Mouse (Mus musculus) heart, embryonic 16.5 days (tissue): Measurements from ENCODE around the gene Mfsd5. TPM values are rescaled to one million over a fixed set of nuclear protein-coding genes. Genes with fewer than 3 reads are reported as not detected.

Experiments
- ATAC-seq: fragments of 200-750 bp; cut with Nextera tagmentation; replicated peaks from 2 replicates; pipeline ENCODE4 v1.8.0; 2017; ENCODE audit warnings: moderate number of reproducible peaks; ENCODE audit not compliant: insufficient read depth, low FRiP score; ENCODE audit errors: extremely low read depth
- H3K27ac ChIP-seq: fragments of 300-500 bp; sonication (generic); 2 replicates; pipeline ENCODE4 v1.5.1; 2014; ENCODE audit warnings: mild to moderate bottlenecking, low read length, control low read depth, moderate library complexity
- H3K27me3 ChIP-seq: fragments of 300-500 bp; sonication (generic); 2 replicates; pipeline ENCODE4 v1.6.1; 2014; ENCODE audit warnings: low read length, mixed read lengths; ENCODE audit not compliant: control insufficient read depth, insufficient read depth
- H3K36me3 ChIP-seq: fragments of 300-500 bp; sonication (generic); 2 replicates; pipeline ENCODE4 v1.6.1; 2014; ENCODE audit not compliant: control insufficient read depth, insufficient read depth
- H3K4me1 ChIP-seq: fragments of 300-500 bp; sonication (generic); 2 replicates; pipeline ENCODE4 v1.6.1; 2014; ENCODE audit warnings: low read length, mixed read lengths; ENCODE audit not compliant: control insufficient read depth, insufficient read depth
- H3K4me2 ChIP-seq: fragments of 300-500 bp; sonication (generic); 2 replicates; pipeline ENCODE4 v1.6.1; 2014; ENCODE audit warnings: low read depth, mild to moderate bottlenecking, control low read depth, low read length
- H3K4me3 ChIP-seq: fragments of 300-500 bp; sonication (generic); 2 replicates; pipeline ENCODE4 v1.5.1; 2014; ENCODE audit warnings: mild to moderate bottlenecking, control low read depth, low read length
- H3K9ac ChIP-seq: fragments of 300-500 bp; sonication (generic); 2 replicates; pipeline ENCODE4 v1.6.1; 2014; ENCODE audit warnings: low read length, control low read depth
- H3K9me3 ChIP-seq: fragments of 300-500 bp; sonication (generic); replicated peaks from 2 replicates; pipeline ENCODE4 v1.6.1; 2016; ENCODE audit warnings: low read length; ENCODE audit not compliant: control insufficient read depth
- WGBS: fragments of 180-500 bp; shearing (Covaris S2); extraction: QIAGEN DNeasy Blood & Tissue Kit; methylation state at CpG from one replicate; pipeline ENCODE4 v1.1.7; 2014; 5-methylcytosine and 5-hydroxymethylcytosine counted together
- polyA plus RNA-seq: library from polyadenylated mRNA; unstranded; fragments of >200 nt; fragmentation: Nextera tagmentation; extraction: Ambion mirVana; gene quantifications from 2 replicates; pipeline ENCODE4 v1.2.1, GENCODE M21; 2015

Gene Mfsd5
- polyA plus RNA-seq, 1 experiment from 2014 or later: 43.8 TPM

DNA sequence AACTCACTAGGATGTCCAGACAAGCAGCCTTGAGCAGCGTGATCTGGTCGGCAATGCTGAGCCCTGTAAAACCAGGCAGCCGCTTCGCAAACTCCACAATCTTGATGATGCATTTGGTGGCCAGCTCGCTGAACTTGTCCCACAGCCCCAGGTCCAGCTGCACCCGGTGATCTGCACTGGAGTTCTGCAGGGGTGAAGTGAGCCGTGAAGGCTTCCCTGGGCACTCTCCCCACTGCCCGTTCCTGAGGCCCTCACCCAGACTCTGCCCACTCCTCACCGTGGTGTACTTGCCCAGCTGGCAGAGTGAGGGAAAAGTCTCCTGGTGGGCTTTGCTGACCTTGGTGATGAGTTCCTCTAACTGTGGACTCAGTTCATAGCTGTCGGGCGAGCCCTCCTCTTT, 39.4 kb upstream of the Mfsd5 start:
- Histone ChIP-seq H3K27me3 (peaks cover 10% of the 10 kb centered on the region), H3K9me3 (no peaks in the 10 kb centered on the region), H3K27ac (no peak overlapping the region), H3K4me2 (no peak overlapping the region), H3K9ac (no peak overlapping the region), H3K36me3 (no peaks in the 10 kb centered on the region), H3K4me3 (no peak overlapping the region), H3K4me1 (peaks cover 20% of the 10 kb centered on the region)
- WGBS: 62% methylated on average over 11 of the region's 11 CpGs
- no peak for ATAC-seq

DNA sequence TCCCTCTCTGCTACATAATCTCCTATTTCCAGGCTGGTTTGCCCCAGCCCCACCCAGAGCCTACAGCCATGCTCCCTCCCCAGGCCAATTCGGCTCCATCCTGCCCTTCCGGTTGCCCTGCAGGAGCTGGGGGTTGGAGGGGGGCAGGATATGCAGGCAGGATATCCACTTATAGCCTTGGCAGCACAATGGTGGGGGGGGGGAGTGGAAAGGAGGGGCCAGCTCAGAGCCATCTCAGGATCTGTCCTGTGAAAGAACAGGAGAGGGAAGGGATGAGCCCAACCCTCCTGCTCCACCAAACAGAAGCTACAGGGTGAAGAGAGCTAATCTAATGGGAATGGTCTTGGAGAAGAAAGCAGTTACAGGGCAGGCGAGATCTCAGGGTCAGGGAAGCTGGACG, 38.6 kb upstream of the Mfsd5 start:
- Histone ChIP-seq H3K4me1 (peaks cover 16% of the 10 kb centered on the region), H3K27me3 (peaks cover 11% of the 10 kb centered on the region), H3K4me2 (no peak overlapping the region), H3K4me3 (no peak overlapping the region), H3K36me3 (no peaks in the 10 kb centered on the region), H3K27ac (peak overlapping the region; percentile 34; the same call in 1 of the 2 replicates), H3K9me3 (no peaks in the 10 kb centered on the region), H3K9ac (no peak overlapping the region)
- ATAC-seq: no peak
- WGBS: 53% methylated on average over 4 of the region's 4 CpGs

DNA sequence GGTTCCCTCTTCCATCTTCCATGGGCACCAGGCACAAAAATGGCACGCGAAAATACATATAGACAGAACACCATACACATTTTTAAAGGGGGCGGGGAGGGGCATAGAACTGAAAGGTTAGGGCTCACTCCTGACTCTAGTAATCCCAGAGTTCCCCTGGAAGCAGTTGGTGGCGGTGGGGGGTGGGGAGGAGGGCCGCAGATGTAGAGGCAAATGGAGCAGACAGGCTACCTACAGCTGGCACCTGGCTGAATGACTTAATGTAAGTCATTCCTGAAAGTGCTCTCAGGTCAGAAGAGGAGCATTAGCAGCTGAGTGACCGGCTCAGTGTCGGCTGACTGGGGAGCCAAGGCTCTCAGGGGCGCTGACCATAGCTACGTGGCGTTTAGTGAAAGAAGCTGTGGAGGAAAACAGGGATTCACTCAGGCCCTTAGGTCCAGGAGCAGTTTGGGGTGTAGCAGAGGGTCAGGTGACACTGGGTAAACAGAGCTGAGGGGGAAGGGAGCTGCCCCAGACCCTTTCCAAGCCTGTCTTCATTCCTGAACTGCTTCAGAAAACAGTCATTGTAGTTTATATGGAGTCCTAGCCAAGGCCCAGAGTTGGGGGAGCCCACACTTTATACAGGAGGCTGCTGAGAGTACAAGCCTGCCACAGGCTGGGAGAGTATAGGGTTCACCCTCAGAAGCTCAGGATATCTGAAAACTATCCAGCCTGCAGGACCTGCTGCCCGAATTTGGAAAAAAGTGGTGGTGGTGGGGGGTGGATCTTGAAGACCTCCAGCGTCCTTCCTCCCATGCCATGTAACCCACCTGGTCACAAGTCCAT, 36.6 kb upstream of the Mfsd5 start:
- peaks cover 14% of the 10 kb centered on the region for H3K4me1 ChIP-seq
- no peak overlapping the region; the same call in 1 of the 2 replicates for H3K27ac ChIP-seq
- ATAC-seq: no peak
- 51% methylated on average over 12 of the region's 12 CpGs for WGBS
- no peaks in the 10 kb centered on the region for H3K9me3 ChIP-seq
- H3K9ac ChIP-seq: no peak overlapping the region
- no peak overlapping the region for H3K4me3 ChIP-seq
- H3K36me3 ChIP-seq: no peaks in the 10 kb centered on the region
- H3K27me3 ChIP-seq: peaks cover 11% of the 10 kb centered on the region
- H3K4me2 ChIP-seq: peak overlapping the region; percentile 93

DNA sequence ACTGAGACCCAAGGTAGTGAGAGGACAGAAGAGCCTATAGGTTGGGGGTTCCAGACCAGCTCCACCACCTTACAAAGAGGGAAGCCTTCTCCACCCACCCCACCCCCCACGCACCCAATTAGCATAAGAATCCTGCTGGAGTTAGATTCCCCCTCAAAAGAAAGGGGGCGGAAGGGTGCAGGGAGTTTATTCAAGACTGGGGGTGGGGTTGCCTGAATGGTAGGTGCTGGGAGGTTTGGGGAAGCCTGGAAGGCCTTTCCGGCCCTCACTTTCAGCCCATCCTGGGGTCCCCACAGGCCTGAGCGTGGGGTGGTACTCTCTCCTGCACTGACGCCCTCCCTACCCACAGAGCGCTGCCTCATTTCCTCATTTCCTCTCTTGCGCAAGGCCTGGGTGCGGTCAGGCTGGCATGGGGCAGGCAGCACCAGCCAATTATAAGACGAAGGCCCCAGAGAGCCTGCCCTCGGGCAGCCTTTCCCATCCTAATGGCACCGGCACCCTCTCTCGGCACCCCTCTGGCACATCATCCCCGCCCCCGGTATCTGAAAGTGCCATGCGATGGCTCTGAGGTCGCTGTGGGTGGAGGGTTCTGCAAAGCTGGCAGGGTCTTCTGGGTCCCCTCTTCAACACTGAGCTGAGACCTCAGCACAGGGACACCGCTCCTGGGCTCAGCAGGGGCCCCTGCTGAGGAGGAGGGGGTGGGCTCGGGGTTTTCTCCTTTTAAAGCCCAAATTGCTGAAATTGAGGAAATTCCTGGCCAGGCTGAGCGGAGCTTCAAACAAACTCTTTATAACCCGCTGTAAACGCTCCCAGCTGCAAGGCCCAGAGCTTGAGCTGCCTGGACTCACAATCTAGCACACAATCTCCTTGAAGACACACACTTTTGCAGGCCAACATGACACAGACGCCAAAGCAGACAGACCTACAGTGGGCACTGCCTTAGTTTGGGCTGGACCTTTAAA, 35.7 kb upstream of the Mfsd5 start:
- H3K27ac ChIP-seq: peak overlapping the region; percentile 63

DNA sequence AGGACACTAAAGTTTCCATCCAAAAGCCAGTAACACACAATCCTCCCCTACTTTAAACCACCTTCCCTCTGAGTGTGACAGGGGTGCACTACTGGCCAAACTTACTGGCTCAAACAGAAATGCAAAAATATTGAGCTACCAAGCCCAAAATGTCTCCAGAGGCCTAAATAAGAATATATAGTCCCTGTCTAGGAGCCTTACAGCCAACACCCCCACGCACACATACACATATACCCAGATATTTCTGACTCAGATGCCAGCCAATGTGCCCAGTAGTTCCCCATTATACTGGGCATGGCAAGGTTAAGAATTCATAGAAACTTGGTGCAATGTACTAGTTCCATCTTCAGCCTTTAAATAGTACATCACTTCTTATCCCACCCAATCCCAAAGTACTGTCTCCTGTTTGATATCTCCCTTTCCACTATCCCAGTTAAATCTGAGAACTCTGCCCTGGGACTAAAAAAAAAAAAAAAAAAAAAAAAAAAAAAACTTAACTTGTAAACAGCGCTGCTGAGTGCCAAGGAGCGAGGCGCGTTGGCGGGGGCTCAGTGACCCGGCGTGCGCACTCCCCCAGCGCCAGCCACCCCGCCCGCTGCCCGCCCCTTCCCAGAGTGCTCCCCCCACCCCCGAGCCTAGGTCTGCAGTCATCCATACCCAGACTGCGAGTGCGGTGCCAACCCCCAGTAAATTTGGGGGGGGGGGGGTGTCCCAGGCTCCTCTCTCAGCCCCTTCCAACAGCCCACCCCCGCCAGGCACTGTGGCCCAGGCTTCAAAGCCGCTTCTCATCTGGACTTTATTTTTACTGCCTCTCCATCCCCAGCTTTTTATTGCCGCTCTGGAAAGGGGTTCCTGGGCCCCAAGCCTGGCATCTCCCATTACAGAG, 34.7 kb upstream of the Mfsd5 start:
- H3K4me1 ChIP-seq: peaks cover 26% of the 10 kb centered on the region
- peak overlapping the region; percentile 93 for H3K4me2 ChIP-seq
- ATAC-seq: no peak
- WGBS: 21% methylated on average over 19 of the region's 19 CpGs
- peak overlapping the region; percentile 63 for H3K27ac ChIP-seq
- H3K27me3 ChIP-seq: peaks cover 11% of the 10 kb centered on the region
- H3K9ac ChIP-seq: peak overlapping the region; percentile 68
- peak overlapping the region; percentile 60 for H3K4me3 ChIP-seq
- no peaks in the 10 kb centered on the region for H3K36me3 ChIP-seq
- no peaks in the 10 kb centered on the region for H3K9me3 ChIP-seq

More for the DNA sequence above, 35.7 kb upstream of the Mfsd5 start:
- Histone ChIP-seq H3K36me3 (no peaks in the 10 kb centered on the region), H3K4me1 (peaks cover 18% of the 10 kb centered on the region), H3K9ac (peak overlapping the region; percentile 37), H3K4me3 (peak overlapping the region; percentile 32), H3K27me3 (peaks cover 11% of the 10 kb centered on the region), H3K4me2 (peak overlapping the region; percentile 93), H3K9me3 (no peaks in the 10 kb centered on the region)
- ATAC-seq: no peak
- 24% methylated on average over 22 of the region's 22 CpGs for WGBS

DNA sequence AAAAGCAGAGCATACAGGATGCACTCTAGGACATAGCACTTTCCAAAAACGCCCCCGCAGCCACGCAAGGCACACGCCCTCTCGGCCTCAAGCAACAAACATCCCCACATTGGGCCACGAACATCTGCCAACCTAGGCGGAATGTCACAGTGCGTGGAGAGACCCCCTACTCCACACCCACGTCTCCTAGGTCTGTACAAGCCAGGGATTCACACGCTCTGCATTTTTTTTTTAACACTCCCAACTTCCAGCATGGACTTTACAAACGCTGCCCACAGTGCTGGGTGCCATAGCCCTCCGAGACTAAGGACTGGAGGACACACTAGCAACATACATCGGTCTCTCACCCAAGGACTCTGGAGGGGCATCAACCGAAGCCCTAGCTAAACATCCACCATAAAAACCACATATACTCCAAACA, 33.8 kb upstream of the Mfsd5 start:
- no peak for ATAC-seq
- H3K36me3 ChIP-seq: no peaks in the 10 kb centered on the region
- peak overlapping the region; percentile 94 for H3K27ac ChIP-seq
- H3K27me3 ChIP-seq: peaks cover 19% of the 10 kb centered on the region
- H3K9me3 ChIP-seq: no peaks in the 10 kb centered on the region
- H3K4me1 ChIP-seq: peaks cover 32% of the 10 kb centered on the region
- H3K9ac ChIP-seq: peak overlapping the region; percentile 68
- WGBS: 5% methylated on average over 14 of the region's 14 CpGs
- peak overlapping the region; percentile 60 for H3K4me3 ChIP-seq
- peak overlapping the region; percentile 93 for H3K4me2 ChIP-seq

DNA sequence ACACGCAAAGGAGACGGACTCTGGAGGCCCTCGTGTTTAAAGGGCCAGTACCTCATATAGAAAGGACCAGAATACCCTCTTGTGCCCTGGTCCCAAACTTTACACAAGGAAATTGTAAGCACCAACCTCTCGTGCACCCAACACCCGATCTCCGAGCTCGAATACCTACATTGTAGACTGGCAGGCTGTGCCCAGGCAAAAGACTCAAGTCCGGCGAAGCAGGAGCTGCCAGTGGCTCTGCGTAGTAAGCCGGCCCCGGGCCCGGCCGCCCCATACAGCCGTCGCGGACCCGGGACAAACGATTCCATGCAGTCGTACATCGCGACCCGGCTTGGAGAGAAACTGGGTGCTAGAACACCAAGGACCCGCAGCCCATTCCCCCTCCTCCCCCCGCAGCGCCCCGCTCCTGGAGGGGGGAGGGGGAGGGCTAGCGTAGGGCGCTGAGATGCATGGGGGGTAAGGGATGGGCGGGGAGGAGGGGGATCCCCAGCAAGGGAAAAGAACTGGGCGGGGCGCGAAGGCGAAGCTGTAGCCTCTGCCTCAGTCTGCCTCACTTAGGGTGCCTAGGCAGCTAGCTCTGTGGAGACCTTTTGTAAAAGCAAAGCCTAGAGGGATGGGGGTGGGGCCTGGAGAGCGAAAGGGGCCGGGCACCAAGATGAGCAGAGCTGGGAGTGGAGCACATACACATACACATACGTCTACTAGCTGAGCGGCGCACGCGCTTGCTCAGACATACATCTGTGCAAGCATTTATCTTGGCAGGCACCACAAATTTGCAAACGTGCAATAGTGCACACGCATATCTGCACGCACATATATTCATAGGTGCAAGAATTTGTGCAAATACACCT, 33.1 kb upstream of the Mfsd5 start:
- Histone ChIP-seq H3K27ac (peak overlapping the region; percentile 94), H3K4me3 (peak overlapping the region; percentile 60), H3K4me1 (peaks cover 32% of the 10 kb centered on the region), H3K9me3 (no peaks in the 10 kb centered on the region), H3K36me3 (no peaks in the 10 kb centered on the region), H3K4me2 (peak overlapping the region; percentile 93), H3K27me3 (peaks cover 20% of the 10 kb centered on the region), H3K9ac (peak overlapping the region; percentile 74)
- WGBS: under 1% methylated on average over 42 of the region's 44 CpGs
- peak; percentile 61 for ATAC-seq

DNA sequence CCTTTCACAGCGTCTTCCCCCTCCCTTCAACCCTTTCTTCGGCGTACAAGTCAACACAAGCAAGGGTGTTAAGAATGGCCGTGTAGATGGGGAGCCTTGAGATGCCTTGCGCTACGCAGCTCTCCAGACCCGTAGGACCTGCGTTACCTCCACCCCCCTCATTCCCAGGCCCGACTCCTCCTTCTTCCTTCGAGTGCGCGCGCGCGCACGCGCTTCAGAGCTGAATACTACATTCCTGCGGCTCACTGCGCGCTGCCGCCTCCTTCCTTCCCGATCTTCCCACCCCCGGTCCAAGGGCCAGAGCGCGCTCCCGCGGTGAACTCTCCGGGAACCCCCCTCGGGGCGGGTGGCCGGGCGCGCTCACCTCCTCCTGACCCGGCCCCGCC, 32.4 kb upstream of the Mfsd5 start:
- Histone ChIP-seq H3K4me3 (peak overlapping the region; percentile 60), H3K9ac (peak overlapping the region; percentile 74), H3K27me3 (peaks cover 23% of the 10 kb centered on the region), H3K4me1 (peaks cover 32% of the 10 kb centered on the region), H3K9me3 (no peaks in the 10 kb centered on the region), H3K4me2 (peak overlapping the region; percentile 93), H3K36me3 (no peaks in the 10 kb centered on the region), H3K27ac (peak overlapping the region; percentile 94)
- peak; percentile 74 for ATAC-seq
- under 1% methylated on average over 32 of the region's 35 CpGs for WGBS
